Mouse (Mus musculus): Measurements from ENCODE around the gene Mapk12.

The Mapk12 gene

GRCm38 (mm10) chr15:89138531-89138930, 2.0 kb downstream of the Mapk12 start:
- Histone ChIP-seq H3K4me3 (replicated peaks; ENCODE audit: low read length) (no peak overlapping the region), H3K4me1 (replicated peaks; ENCODE audit: low read depth, low read length) (peaks cover 26% of the 10 kb centered on the region), H3K36me3 (ENCODE audit: insufficient read depth, low read length) (peaks cover 13% of the 10 kb centered on the region), H3K27me3 (ENCODE audit: insufficient read depth, low read length) (peaks cover 71% of the 10 kb centered on the region), H3K9me3 (ENCODE audit: low read length) (peaks cover 3% of the 10 kb centered on the region; the same call in 1 of the 2 replicates)
- no peak for TF ChIP-seq NANOG (IDR thresholded peaks at IDR 0.05; ENCODE audit: borderline replicate concordance, low read length)
- TF ChIP-seq CTCF (conservative IDR thresholded peaks at IDR 0.05; ENCODE audit: low read length), result no peak
- TF ChIP-seq POU5F1 (IDR thresholded peaks at IDR 0.05; ENCODE audit: borderline replicate concordance, low read length), result no peak

- H3K9me3 ChIP-seq (ENCODE audit: low read length), result peaks cover 3% of the 10 kb centered on the region; the same call in 1 of the 2 replicates
- TF ChIP-seq CTCF (conservative IDR thresholded peaks at IDR 0.05; ENCODE audit: low read length) (no peak), POU5F1 (IDR thresholded peaks at IDR 0.05; ENCODE audit: borderline replicate concordance, low read length) (no peak), NANOG (IDR thresholded peaks at IDR 0.05; ENCODE audit: borderline replicate concordance, low read length) (no peak)
Observed at GRCm38 (mm10) chr15:89138046-89138405, 2.5 kb downstream of the Mapk12 start.

DNA sequence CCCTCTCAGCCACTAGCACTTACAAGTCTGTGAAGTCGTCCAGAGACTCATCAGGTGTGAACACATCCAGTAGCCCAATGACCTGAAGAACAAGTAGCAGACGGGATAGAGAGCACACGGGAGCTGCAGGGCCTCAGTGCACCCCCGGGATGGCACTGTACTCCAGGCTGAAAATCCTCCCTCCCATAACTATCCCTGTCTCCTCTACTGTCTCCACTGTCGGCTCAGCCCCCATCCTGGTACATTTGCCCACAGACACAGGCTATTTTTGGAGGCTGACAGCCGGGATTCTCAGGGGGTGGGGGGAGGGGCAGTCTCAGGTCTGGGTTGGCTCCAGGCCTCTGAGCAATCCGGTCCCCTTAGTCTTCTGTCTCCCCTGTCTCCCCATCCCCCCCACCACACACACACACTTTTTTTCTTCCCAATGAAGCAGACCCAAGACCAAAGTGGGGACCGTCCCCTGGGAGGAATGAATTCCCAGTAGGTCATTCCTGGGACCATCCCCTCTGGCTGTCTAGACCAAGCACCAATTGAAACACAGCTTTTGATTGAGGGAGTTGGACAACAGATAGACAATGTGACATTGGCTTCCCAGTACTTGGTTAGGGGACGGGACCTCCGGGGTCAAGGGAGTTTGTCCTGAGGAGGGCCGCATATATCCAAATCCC, 3.0 kb downstream of the Mapk12 start:
- TF ChIP-seq CTCF (conservative IDR thresholded peaks at IDR 0.05; ENCODE audit: low read length), result no peak
- TF ChIP-seq POU5F1 (IDR thresholded peaks at IDR 0.05; ENCODE audit: borderline replicate concordance, low read length), result no peak
- TF ChIP-seq NANOG (IDR thresholded peaks at IDR 0.05; ENCODE audit: borderline replicate concordance, low read length), result no peak
- H3K27me3 ChIP-seq (ENCODE audit: insufficient read depth, low read length), result peaks cover 64% of the 10 kb centered on the region
- peaks cover 3% of the 10 kb centered on the region; the same call in 1 of the 2 replicates for H3K9me3 ChIP-seq (ENCODE audit: low read length)
- peaks cover 3% of the 10 kb centered on the region for H3K36me3 ChIP-seq (ENCODE audit: insufficient read depth, low read length)
- no peak overlapping the region for H3K4me3 ChIP-seq (replicated peaks; ENCODE audit: low read length)
- H3K4me1 ChIP-seq (replicated peaks; ENCODE audit: low read depth, low read length), result peaks cover 26% of the 10 kb centered on the region

More at GRCm38 (mm10) chr15:89138046-89138405, 2.5 kb downstream of the Mapk12 start:
- Histone ChIP-seq H3K4me3 (replicated peaks; ENCODE audit: low read length) (no peak overlapping the region), H3K27me3 (ENCODE audit: insufficient read depth, low read length) (peaks cover 69% of the 10 kb centered on the region), H3K36me3 (ENCODE audit: insufficient read depth, low read length) (peaks cover 8% of the 10 kb centered on the region), H3K4me1 (replicated peaks; ENCODE audit: low read depth, low read length) (peaks cover 26% of the 10 kb centered on the region)

DNA sequence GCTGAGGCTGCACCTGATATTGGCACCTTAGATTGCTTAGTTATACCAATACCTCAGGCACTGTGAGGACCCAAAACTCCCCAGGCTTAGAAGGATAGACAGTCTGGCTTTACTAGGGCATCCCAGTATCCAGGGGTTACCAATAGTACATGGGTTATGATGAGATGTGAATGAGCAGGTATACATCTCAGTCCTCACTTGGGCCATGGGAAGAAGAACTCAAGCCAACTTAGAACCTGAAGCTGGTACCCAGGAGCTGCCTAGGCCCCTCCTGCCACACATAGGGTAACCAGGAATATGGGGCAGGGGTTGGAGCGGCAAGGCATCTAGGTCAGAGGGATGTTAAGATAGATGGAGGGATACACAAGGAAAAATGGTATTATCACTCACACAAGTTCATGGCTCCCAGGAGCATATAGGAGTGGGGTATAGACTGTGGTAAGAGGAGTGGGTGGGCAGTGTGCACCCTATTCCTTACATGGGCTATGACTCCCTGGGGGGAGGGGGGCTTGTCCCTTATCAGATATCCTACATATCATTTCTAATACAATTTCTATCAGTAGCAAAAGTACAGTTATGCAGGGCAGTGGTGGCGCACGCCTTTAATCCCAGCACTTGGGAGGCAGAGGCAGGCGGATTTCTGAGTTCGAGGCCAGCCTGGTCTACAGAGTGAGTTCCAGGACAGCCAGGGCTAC, 3.9 kb downstream of the Mapk12 start:
- peaks cover 20% of the 10 kb centered on the region for H3K4me1 ChIP-seq (replicated peaks; ENCODE audit: low read depth, low read length)
- H3K4me3 ChIP-seq (replicated peaks; ENCODE audit: low read length), result no peak overlapping the region
- H3K27me3 ChIP-seq (ENCODE audit: insufficient read depth, low read length), result peaks cover 57% of the 10 kb centered on the region
- peaks cover 3% of the 10 kb centered on the region; the same call in 1 of the 2 replicates for H3K9me3 ChIP-seq (ENCODE audit: low read length)
- H3K36me3 ChIP-seq (ENCODE audit: insufficient read depth, low read length), result peaks cover 3% of the 10 kb centered on the region
- TF ChIP-seq NANOG (IDR thresholded peaks at IDR 0.05; ENCODE audit: borderline replicate concordance, low read length) (no peak), POU5F1 (IDR thresholded peaks at IDR 0.05; ENCODE audit: borderline replicate concordance, low read length) (no peak), CTCF (conservative IDR thresholded peaks at IDR 0.05; ENCODE audit: low read length) (no peak)

DNA sequence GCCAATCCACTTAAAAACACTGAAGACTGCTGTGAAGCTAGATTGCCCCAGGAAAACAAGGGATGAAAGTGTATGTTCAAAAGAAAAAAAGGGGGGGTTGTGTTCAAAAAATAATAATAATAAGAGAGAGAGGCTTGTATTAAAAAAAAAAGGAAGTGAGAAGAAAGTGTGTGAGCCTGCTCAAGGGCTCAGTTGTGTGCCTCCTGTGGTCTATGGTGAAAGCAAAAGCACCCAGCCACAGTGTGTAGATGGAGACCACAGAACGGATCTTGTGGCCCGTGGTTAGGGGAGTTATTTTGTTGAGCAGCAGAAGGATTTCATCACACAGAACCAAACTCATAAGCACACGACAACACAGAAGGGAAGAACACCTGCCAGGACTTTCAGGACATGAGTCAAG, 9.2 kb downstream of the Mapk12 start:
- Histone ChIP-seq H3K9me3 (ENCODE audit: low read length) (no peaks in the 10 kb centered on the region), H3K4me3 (replicated peaks; ENCODE audit: low read length) (no peak overlapping the region), H3K36me3 (ENCODE audit: insufficient read depth, low read length) (peaks cover 7% of the 10 kb centered on the region), H3K27me3 (ENCODE audit: insufficient read depth, low read length) (peaks cover 20% of the 10 kb centered on the region), H3K4me1 (replicated peaks; ENCODE audit: low read depth, low read length) (peaks cover 18% of the 10 kb centered on the region)
- TF ChIP-seq CTCF (conservative IDR thresholded peaks at IDR 0.05; ENCODE audit: low read length) (no peak), POU5F1 (IDR thresholded peaks at IDR 0.05; ENCODE audit: borderline replicate concordance, low read length) (no peak), NANOG (IDR thresholded peaks at IDR 0.05; ENCODE audit: borderline replicate concordance, low read length) (no peak)

- peaks cover 7% of the 10 kb centered on the region for H3K36me3 ChIP-seq (ENCODE audit: insufficient read depth, low read length)
- H3K4me3 ChIP-seq (replicated peaks; ENCODE audit: low read length), result no peak overlapping the region
- H3K9me3 ChIP-seq (ENCODE audit: low read length), result no peaks in the 10 kb centered on the region
- peaks cover 15% of the 10 kb centered on the region for H3K27me3 ChIP-seq (ENCODE audit: insufficient read depth, low read length)
- TF ChIP-seq CTCF (conservative IDR thresholded peaks at IDR 0.05; ENCODE audit: low read length), result no peak
- no peak for TF ChIP-seq POU5F1 (IDR thresholded peaks at IDR 0.05; ENCODE audit: borderline replicate concordance, low read length)
- TF ChIP-seq NANOG (IDR thresholded peaks at IDR 0.05; ENCODE audit: borderline replicate concordance, low read length), result no peak
- peaks cover 21% of the 10 kb centered on the region for H3K4me1 ChIP-seq (replicated peaks; ENCODE audit: low read depth, low read length)
Observed at GRCm38 (mm10) chr15:89130245-89130644, 10.3 kb downstream of the Mapk12 start.

GRCm38 (mm10) chr15:89128382-89129350, 11.8 kb downstream of the Mapk12 start, which contains the start of gene Hdac10:
TSS of gene Hdac10 (minus strand) at chr15:89128700.
- H3K4me3 ChIP-seq (replicated peaks; ENCODE audit: low read length), result peak within 1 kb of the TSS; percentile 81
- peaks cover 31% of the 10 kb centered on the region for H3K4me1 ChIP-seq (replicated peaks; ENCODE audit: low read depth, low read length)
- TF ChIP-seq NANOG (IDR thresholded peaks at IDR 0.05; ENCODE audit: borderline replicate concordance, low read length) (no peak), CTCF (conservative IDR thresholded peaks at IDR 0.05; ENCODE audit: low read length) (peak; percentile 87)
- H3K27me3 ChIP-seq (ENCODE audit: insufficient read depth, low read length), result peaks cover 8% of the 10 kb centered on the region; the same call in 1 of the 2 replicates
- H3K36me3 ChIP-seq (ENCODE audit: insufficient read depth, low read length), result peaks cover 7% of the 10 kb centered on the region
- no peaks in the 10 kb centered on the region for H3K9me3 ChIP-seq (ENCODE audit: low read length)
